Mouse (Mus musculus): ENCODE results near the gene Sap30bp.

DNA sequence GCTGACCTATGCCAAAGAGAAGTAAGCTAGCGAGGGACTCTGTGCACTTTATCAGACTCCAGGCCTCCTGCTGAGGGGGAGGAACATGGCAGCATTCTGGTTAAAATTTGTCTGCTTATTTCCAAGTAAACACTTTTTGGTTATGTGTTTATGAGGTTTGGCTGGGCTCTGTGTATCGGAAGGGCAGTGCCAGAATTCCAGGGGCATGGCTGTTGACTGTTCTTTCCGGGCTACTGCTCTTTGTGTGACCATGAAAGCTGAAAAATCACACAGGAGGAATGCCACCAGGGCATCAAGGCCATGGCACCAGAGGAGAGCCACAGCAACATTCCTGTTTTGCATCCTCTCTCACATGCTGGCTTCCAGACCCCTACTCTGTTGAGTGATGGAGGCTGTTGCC lies 27.0 kb upstream of the Sap30bp start:
- TF ChIP-seq HCFC1 (IDR thresholded peaks at IDR 0.05; ENCODE audit: borderline replicate concordance, insufficient read depth, low read length) (no peak), CHD2 (IDR thresholded peaks at IDR 0.05; ENCODE audit: low read depth, low read length) (no peak), ZC3H11A (IDR thresholded peaks at IDR 0.05; ENCODE audit: borderline replicate concordance, low read depth, low read length) (no peak)
